Mouse (Mus musculus): Measurements from ENCODE around the gene Gm20388.

DNA sequence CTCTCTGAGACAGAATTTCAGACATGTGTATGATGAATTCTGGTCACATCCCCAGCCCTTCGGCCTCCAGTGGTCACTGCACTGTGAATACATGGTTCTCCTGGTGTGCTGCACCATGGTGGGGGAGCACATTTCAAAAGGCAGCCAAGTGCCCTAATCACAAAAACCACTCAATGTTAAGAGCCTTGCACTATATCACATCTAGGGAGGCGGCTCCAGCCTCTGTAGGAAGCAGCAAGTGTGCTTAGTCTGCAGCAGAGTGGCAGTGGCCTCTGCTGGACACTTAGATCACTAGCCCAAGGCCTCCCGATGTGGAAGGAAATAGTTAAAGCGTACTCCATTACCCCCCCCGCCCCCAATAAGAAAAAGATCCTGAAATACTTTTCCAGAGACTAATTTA, 2988.4 kb downstream of the Gm20388 start:
- TF ChIP-seq CTCF (IDR thresholded peaks at IDR 0.05; ENCODE audit: extremely low read depth, insufficient read depth, low read length): no peak
- no peak for TF ChIP-seq POLR2A (IDR thresholded peaks at IDR 0.05; ENCODE audit: extremely low read depth, insufficient read depth, low read length)

Measured in cortical plate, adult 2 months (tissue).